Comparison of ENCODE assay signal across 9 mouse cellular contexts in genomic region chr6:106663780-106664651, GRCm38 (mm10).
DNase-seq lines count a peak whose midpoint lies in the region; ATAC-seq and TF ChIP-seq lines count a peak whose summit lies in the region.
"Had no signal": no experiment of that assay in that cellular context is flagged by ENCODE, and none has a peak within 500 bp of the region (broad histone marks: within the 10 kb centered on the region; RNA-seq: fewer than 3 reads in every experiment).

No protein-coding gene starts in this region.

- peak in 1 of 2 experiments; percentile 32 for DNase-seq in left cerebral cortex, adult 2 months (ENCODE audit: extremely low spot score in 1 of 2, low spot score in 2 of 2)
- DNase-seq in left cerebral cortex, adult 8-10 months (ENCODE audit: low spot score in 2 of 2), result no peak
- peak; percentile 72 for DNase-seq in MEL (ENCODE audit: low read depth, low spot score)
- DNase-seq in c-Kit-positive CD71-positive TER-119-negative erythroid progenitor cells, embryonic 14.5 days (ENCODE audit: low read depth), result peak; percentile 8
- DNase-seq in heart, postnatal 36 days, result peak; percentile 9 to 48
- DNase-seq in limb, embryonic 10.5 days (ENCODE audit: low spot score), result peak; percentile 56

- H3K9ac ChIP-seq in MEL (ENCODE audit: control insufficient read depth, low read depth, low read length, poor library complexity, severe bottlenecking), result no peak overlapping the region
- H3K9ac ChIP-seq in neural tube, embryonic 12.5 days, result no peak overlapping the region
- H3K9ac ChIP-seq: limb, embryonic 15.5 days had no signal

- H3K79me2 ChIP-seq in MEL (ENCODE audit: control insufficient read depth, insufficient read depth, low read length, poor library complexity), result no peaks in the 10 kb centered on the region

- no peak overlapping the region for H3K27ac ChIP-seq in left cerebral cortex, adult 2 months
- H3K27ac ChIP-seq in MEL (ENCODE audit: control insufficient read depth, low read depth, low read length), result no peak overlapping the region
- H3K27ac ChIP-seq in limb, embryonic 10.5 days, result no peak overlapping the region
- no peak overlapping the region for H3K27ac ChIP-seq in neural tube, embryonic 12.5 days
- H3K27ac ChIP-seq: limb, embryonic 15.5 days had no signal

- no peak overlapping the region for H3K4me3 ChIP-seq in left cerebral cortex, adult 2 months
- H3K4me3 ChIP-seq in MEL (ENCODE audit: control insufficient read depth in 1 of 2, insufficient read depth in 1 of 2, low read depth in 2 of 2, low read length in 2 of 2), result no peak overlapping the region
- H3K4me3 ChIP-seq in limb, embryonic 10.5 days, result no peak overlapping the region
- no peak overlapping the region for H3K4me3 ChIP-seq in neural tube, embryonic 12.5 days
- H3K4me3 ChIP-seq: limb, embryonic 15.5 days had no signal

- 36% methylated on average over 6 of the region's 6 CpGs for WGBS in limb, embryonic 10.5 days
- 41% methylated on average over 6 of the region's 6 CpGs for WGBS in neural tube, embryonic 12.5 days

- TF ChIP-seq EP300 in MEL (IDR thresholded peaks at IDR 0.05; ENCODE audit: low read depth in 1 of 2, low read length in 2 of 2), result no peak

- TF ChIP-seq CTCF in left cerebral cortex, adult 2 months (IDR thresholded peaks at IDR 0.05), result peak; percentile 63
- TF ChIP-seq CTCF in MEL (IDR thresholded peaks at IDR 0.05 in 2 of 3, conservative IDR thresholded peaks at IDR 0.05 in 1 of 3; ENCODE audit: control insufficient read depth in 1 of 3, insufficient read depth in 1 of 3, low read depth in 2 of 3, low read length in 3 of 3, poor library complexity in 1 of 3, severe bottlenecking in 1 of 3), result peak; percentile 53 to 77 (median 73)

- intact Hi-C loops in left cerebral cortex, adult 2 months (cut with DNase I), result no loop called here
- intact Hi-C loops in heart, postnatal 36 days (cut with DNase I), result loop anchor here (5.0 kb wide), 1 partner anchor 138 kb away; the partner anchor contains the start of gene Crbn

- no peak overlapping the region for H3K4me2 ChIP-seq in neural tube, embryonic 12.5 days (replicated peaks)
- H3K4me2 ChIP-seq: limb, embryonic 15.5 days had no signal

- peaks cover 0 to 2% of the 10 kb centered on the region in 2 experiments; a peak in 1 of 4 replicates for H3K27me3 ChIP-seq in MEL (ENCODE audit: control insufficient read depth in 1 of 2, insufficient read depth in 2 of 2, low read length in 2 of 2)
- no peaks in the 10 kb centered on the region for H3K27me3 ChIP-seq in limb, embryonic 10.5 days (ENCODE audit: low read depth, poor library complexity, severe bottlenecking)
- H3K27me3 ChIP-seq in neural tube, embryonic 12.5 days (replicated peaks), result no peaks in the 10 kb centered on the region
- H3K27me3 ChIP-seq: limb, embryonic 15.5 days had no signal

- no peaks in the 10 kb centered on the region for H3K4me1 ChIP-seq in MEL (ENCODE audit: control insufficient read depth in 1 of 2, insufficient read depth in 2 of 2, low read length in 2 of 2)
- H3K4me1 ChIP-seq in limb, embryonic 10.5 days, result no peaks in the 10 kb centered on the region
- H3K4me1 ChIP-seq in neural tube, embryonic 12.5 days, result no peaks in the 10 kb centered on the region
- H3K4me1 ChIP-seq: limb, embryonic 15.5 days had no signal

- TF ChIP-seq RAD21 in MEL (IDR thresholded peaks at IDR 0.05; ENCODE audit: low read depth, low read length), result peak; percentile 83

- H3K36me3 ChIP-seq in MEL (ENCODE audit: control insufficient read depth in 1 of 2, insufficient read depth in 2 of 2, low read length in 2 of 2), result no peaks in the 10 kb centered on the region
- H3K36me3 ChIP-seq in limb, embryonic 10.5 days, result no peaks in the 10 kb centered on the region
- no peaks in the 10 kb centered on the region for H3K36me3 ChIP-seq in neural tube, embryonic 12.5 days
- H3K36me3 ChIP-seq: limb, embryonic 15.5 days had no signal

- no peaks in the 10 kb centered on the region for H3K9me3 ChIP-seq in MEL (replicated peaks; ENCODE audit: insufficient read depth, low read length)
- H3K9me3 ChIP-seq in limb, embryonic 10.5 days (replicated peaks), result no peaks in the 10 kb centered on the region
- no peaks in the 10 kb centered on the region for H3K9me3 ChIP-seq in neural tube, embryonic 12.5 days
- H3K9me3 ChIP-seq: limb, embryonic 15.5 days had no signal

- ATAC-seq in neural tube, embryonic 12.5 days (ENCODE audit: low FRiP score, low read depth), result peak; percentile 58; the same call in 1 of the 2 replicates
- no peak for ATAC-seq in monocyte, adult 5-6 weeks (replicated peaks; ENCODE audit: insufficient number of reproducible peaks, low FRiP score, low TSS enrichment, poor library complexity, severe bottlenecking)

- TF ChIP-seq POLR2A in MEL (IDR thresholded peaks at IDR 0.05; ENCODE audit: control insufficient read depth in 1 of 2, insufficient read depth in 1 of 2, low read depth in 1 of 2, low read length in 2 of 2, poor library complexity in 1 of 2), result no peak

TF ChIP-seq in MEL, 35 proteins besides CTCF, POLR2A, EP300 and RAD21:
- TF ChIP-seq SMC3 (IDR thresholded peaks at IDR 0.05; ENCODE audit: low read depth, low read length) (peak; percentile 76), KAT2A (conservative IDR thresholded peaks at IDR 0.05; ENCODE audit: low read depth, low read length) (no peak), HCFC1 (IDR thresholded peaks at IDR 0.05; ENCODE audit: low read depth, low read length) (no peak), ZC3H11A (IDR thresholded peaks at IDR 0.05; ENCODE audit: low read depth, low read length) (peak; percentile 75)

Comparison
In these comparisons a context has a peak if more than half of its experiments do, and no peak if none do; other contexts are left out.
1. DNase-seq: peak in MEL (single experiment), c-Kit-positive CD71-positive TER-119-negative erythroid progenitor cells, embryonic 14.5 days (single experiment), heart, postnatal 36 days (2 of 2) and limb, embryonic 10.5 days (single experiment); none in left cerebral cortex, adult 8-10 months (0 of 2).